Mouse (Mus musculus) limb, embryonic 15.5 days (tissue): ENCODE results near the gene Zbtb20. TPM values are rescaled to one million over a fixed set of nuclear protein-coding genes. Genes with fewer than 3 reads are reported as not detected.

Experiments
- ATAC-seq: fragments of 200-750 bp; cut with Nextera tagmentation; 2 replicates; pipeline ENCODE4 v1.8.0; 2017; ENCODE audit warnings: low read depth, moderate TSS enrichment; ENCODE audit not compliant: insufficient number of reproducible peaks, low FRiP score, low TSS enrichment
- H3K27ac ChIP-seq: fragments of 300-500 bp; sonication (generic); 2 replicates; pipeline ENCODE4 v1.5.1; 2015; ENCODE audit warnings: moderate library complexity, mild to moderate bottlenecking, inconsistent platforms
- H3K27me3 ChIP-seq: fragments of 300-500 bp; sonication (generic); 2 replicates; pipeline ENCODE4 v1.6.1; 2015; ENCODE audit warnings: inconsistent platforms
- H3K36me3 ChIP-seq: fragments of 300-500 bp; sonication (generic); 2 replicates; pipeline ENCODE4 v1.6.1; 2015; ENCODE audit warnings: inconsistent platforms
- H3K4me1 ChIP-seq: fragments of 300-500 bp; sonication (generic); 2 replicates; pipeline ENCODE4 v1.6.1; 2015; ENCODE audit warnings: inconsistent platforms
- H3K4me2 ChIP-seq: fragments of 300-500 bp; sonication (generic); 2 replicates; pipeline ENCODE4 v1.6.1; 2015; ENCODE audit warnings: mild to moderate bottlenecking, inconsistent platforms
- H3K4me3 ChIP-seq: fragments of 300-500 bp; sonication (generic); 2 replicates; pipeline ENCODE4 v1.5.1; 2015; ENCODE audit warnings: mild to moderate bottlenecking, inconsistent platforms
- H3K9ac ChIP-seq: fragments of 300-500 bp; sonication (generic); 2 replicates; pipeline ENCODE4 v1.6.1; 2015; ENCODE audit warnings: inconsistent platforms
- H3K9me3 ChIP-seq: fragments of 300-500 bp; sonication (generic); 2 replicates; pipeline ENCODE4 v1.6.1; 2016; ENCODE audit warnings: inconsistent platforms
- WGBS: fragments of 180-500 bp; shearing (Covaris S2); methylation state at CpG from one replicate; pipeline ENCODE4 v1.1.7; 2015; 5-methylcytosine and 5-hydroxymethylcytosine counted together
- polyA plus RNA-seq: library from polyadenylated mRNA; unstranded; fragments of >200 nt; fragmentation: Nextera tagmentation; extraction: Ambion mirVana; gene quantifications from 2 replicates; pipeline ENCODE4 v1.2.1, GENCODE M21; 2015

Gene Zbtb20
- polyA plus RNA-seq, 1 experiment from 2014 or later = 22.4 TPM

DNA sequence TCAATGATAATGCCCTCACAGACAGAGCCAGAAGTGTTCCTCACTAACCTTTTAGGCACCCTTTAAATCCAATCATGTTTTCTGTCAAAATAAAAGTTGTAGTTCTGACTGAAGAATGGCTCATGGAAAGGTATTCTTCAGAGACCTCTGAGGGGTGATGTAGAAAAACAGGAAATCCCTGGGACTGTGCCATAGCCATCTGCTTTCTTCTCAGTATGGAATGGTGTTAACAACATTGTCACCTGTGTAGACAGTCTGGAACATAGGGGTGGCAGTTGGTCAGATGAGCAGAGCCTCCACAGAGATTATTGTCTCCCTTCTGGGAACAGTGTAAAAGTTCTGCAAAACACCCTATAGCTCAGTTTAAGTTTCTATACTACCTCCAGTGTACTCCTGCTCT lies 732.4 kb downstream of the Zbtb20 start:
- Histone ChIP-seq H3K4me3 (no peak overlapping the region), H3K9me3 (no peaks in the 10 kb centered on the region), H3K36me3 (peaks cover 12% of the 10 kb centered on the region; the same call in 1 of the 2 replicates), H3K27me3 (no peaks in the 10 kb centered on the region), H3K9ac (no peak overlapping the region), H3K4me1 (peaks cover 7% of the 10 kb centered on the region; the same call in 1 of the 2 replicates), H3K4me2 (no peak overlapping the region), H3K27ac (no peak overlapping the region)
- no peak for ATAC-seq

DNA sequence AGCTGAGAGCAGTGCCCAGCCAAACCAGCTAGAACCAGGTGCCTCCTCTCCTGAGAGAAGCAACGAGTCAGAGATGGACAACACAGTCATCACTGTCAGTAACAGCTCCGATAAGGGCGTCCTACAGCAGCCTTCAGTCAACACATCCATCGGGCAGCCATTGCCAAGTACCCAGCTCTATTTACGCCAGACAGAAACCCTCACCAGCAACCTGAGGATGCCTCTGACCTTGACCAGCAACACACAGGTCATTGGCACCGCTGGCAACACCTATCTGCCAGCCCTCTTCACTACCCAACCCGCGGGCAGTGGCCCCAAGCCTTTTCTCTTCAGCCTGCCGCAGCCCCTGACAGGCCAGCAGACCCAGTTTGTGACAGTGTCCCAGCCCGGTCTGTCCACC lies 734.7 kb downstream of the Zbtb20 start:
- Histone ChIP-seq H3K4me3 (no peak overlapping the region), H3K4me2 (no peak overlapping the region), H3K4me1 (no peaks in the 10 kb centered on the region), H3K9ac (no peak overlapping the region), H3K27me3 (no peaks in the 10 kb centered on the region), H3K9me3 (no peaks in the 10 kb centered on the region), H3K36me3 (peaks cover 12% of the 10 kb centered on the region; the same call in 1 of the 2 replicates), H3K27ac (no peak overlapping the region)
- ATAC-seq = no peak
- 91% methylated on average over 10 of the region's 10 CpGs for WGBS

DNA sequence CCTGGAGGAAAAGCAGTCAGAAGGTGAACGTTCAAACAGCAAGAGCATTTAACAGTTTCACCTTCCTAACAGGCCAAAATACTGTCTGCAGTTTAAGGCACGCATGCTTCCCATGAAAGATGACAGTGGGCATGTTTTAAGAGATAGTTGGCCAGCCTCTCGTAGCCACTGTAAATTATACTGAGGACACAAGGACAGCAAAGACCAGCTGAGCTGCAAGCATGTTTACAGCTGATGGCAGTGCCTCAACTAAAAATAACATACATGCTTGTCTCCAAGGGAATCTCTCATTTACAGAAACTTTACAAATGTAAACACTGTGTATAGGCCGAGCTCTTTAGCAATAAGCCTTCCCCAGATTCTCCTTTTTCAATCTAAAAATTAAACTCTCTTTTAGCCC lies 740.7 kb downstream of the Zbtb20 start:
- no peak for ATAC-seq
- Histone ChIP-seq H3K36me3 (no peaks in the 10 kb centered on the region; the same call in 1 of the 2 replicates), H3K4me3 (no peak overlapping the region), H3K4me1 (no peaks in the 10 kb centered on the region; the same call in 1 of the 2 replicates), H3K4me2 (no peak overlapping the region), H3K27me3 (no peaks in the 10 kb centered on the region), H3K27ac (no peak overlapping the region), H3K9me3 (no peaks in the 10 kb centered on the region), H3K9ac (no peak overlapping the region)
- 69% methylated on average over 4 of the region's 4 CpGs for whole genome bisulfite sequencing

- no peak overlapping the region for H3K9ac ChIP-seq
- H3K36me3 ChIP-seq = no peaks in the 10 kb centered on the region; the same call in 1 of the 2 replicates
- H3K4me1 ChIP-seq = no peaks in the 10 kb centered on the region; the same call in 1 of the 2 replicates
- WGBS = 58% methylated on average over 6 of the region's 6 CpGs
- no peak overlapping the region for H3K4me3 ChIP-seq
- H3K27ac ChIP-seq = no peak overlapping the region
- H3K4me2 ChIP-seq = no peak overlapping the region
- no peaks in the 10 kb centered on the region for H3K9me3 ChIP-seq
- no peaks in the 10 kb centered on the region for H3K27me3 ChIP-seq
- ATAC-seq = no peak
Observed at GRCm38 (mm10) chr16:43617346-43617745, 741.7 kb downstream of the Zbtb20 start.

DNA sequence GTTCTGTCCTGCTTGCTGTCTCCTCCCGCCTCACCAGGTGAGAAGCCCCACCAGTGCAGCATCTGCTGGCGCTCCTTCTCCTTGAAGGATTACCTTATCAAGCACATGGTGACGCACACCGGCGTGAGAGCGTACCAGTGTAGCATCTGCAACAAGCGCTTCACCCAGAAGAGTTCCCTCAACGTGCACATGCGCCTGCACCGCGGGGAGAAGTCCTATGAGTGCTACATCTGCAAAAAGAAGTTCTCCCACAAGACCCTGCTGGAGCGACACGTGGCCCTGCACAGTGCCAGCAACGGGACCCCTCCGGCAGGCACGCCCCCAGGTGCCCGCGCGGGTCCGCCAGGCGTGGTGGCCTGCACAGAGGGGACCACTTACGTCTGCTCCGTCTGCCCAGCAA lies 742.6 kb downstream of the Zbtb20 start:
- no peaks in the 10 kb centered on the region for H3K27me3 ChIP-seq
- WGBS = 85% methylated on average over 23 of the region's 23 CpGs
- H3K4me1 ChIP-seq = peaks cover 4% of the 10 kb centered on the region; the same call in 1 of the 2 replicates
- H3K4me2 ChIP-seq = no peak overlapping the region
- no peak overlapping the region for H3K9ac ChIP-seq
- no peak for ATAC-seq
- H3K27ac ChIP-seq = no peak overlapping the region
- H3K4me3 ChIP-seq = no peak overlapping the region
- H3K36me3 ChIP-seq = no peaks in the 10 kb centered on the region; the same call in 1 of the 2 replicates
- no peaks in the 10 kb centered on the region for H3K9me3 ChIP-seq

GRCm38 (mm10) chr16:43619277-43619676 lies 743.6 kb downstream of the Zbtb20 start:
- no peaks in the 10 kb centered on the region; the same call in 1 of the 2 replicates for H3K36me3 ChIP-seq
- WGBS = 55% methylated on average over 6 of the region's 6 CpGs
- ATAC-seq = no peak
- H3K27me3 ChIP-seq = no peaks in the 10 kb centered on the region
- H3K4me2 ChIP-seq = no peak overlapping the region
- peaks cover 7% of the 10 kb centered on the region for H3K4me1 ChIP-seq
- no peak overlapping the region for H3K27ac ChIP-seq
- H3K9ac ChIP-seq = no peak overlapping the region
- no peaks in the 10 kb centered on the region for H3K9me3 ChIP-seq
- H3K4me3 ChIP-seq = no peak overlapping the region

DNA sequence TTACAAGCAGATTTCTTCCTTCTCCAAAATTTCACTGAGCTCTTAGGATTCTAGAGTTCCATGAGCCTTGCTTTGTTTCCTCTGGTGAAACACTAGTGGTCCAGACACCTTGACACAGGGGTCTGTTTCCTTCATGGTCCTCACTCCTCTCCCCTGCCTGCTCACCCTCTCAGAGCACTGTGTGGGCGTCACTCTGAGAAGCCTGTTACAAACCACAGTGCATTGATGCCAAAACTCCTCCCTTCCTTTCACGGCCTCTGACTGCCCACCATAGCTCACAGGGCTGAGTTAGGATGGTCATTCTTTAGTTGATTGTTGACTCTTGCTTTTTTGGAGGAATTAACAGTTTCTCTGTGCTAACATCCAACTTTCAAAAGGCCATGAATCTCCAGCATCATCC lies 744.7 kb downstream of the Zbtb20 start:
- 39% methylated on average over 2 of the region's 2 CpGs for WGBS
- Histone ChIP-seq H3K4me3 (no peak overlapping the region), H3K27ac (no peak overlapping the region), H3K27me3 (no peaks in the 10 kb centered on the region), H3K9me3 (no peaks in the 10 kb centered on the region), H3K9ac (no peak overlapping the region), H3K36me3 (no peaks in the 10 kb centered on the region; the same call in 1 of the 2 replicates), H3K4me1 (peaks cover 8% of the 10 kb centered on the region), H3K4me2 (no peak overlapping the region)
- ATAC-seq = no peak

GRCm38 (mm10) chr16:43623315-43624000 lies 747.8 kb downstream of the Zbtb20 start:
- Histone ChIP-seq H3K9me3 (no peaks in the 10 kb centered on the region), H3K27ac (no peak overlapping the region), H3K36me3 (no peaks in the 10 kb centered on the region; the same call in 1 of the 2 replicates), H3K4me2 (no peak overlapping the region), H3K4me3 (no peak overlapping the region), H3K9ac (no peak overlapping the region), H3K27me3 (no peaks in the 10 kb centered on the region), H3K4me1 (peaks cover 11% of the 10 kb centered on the region)
- no peak for ATAC-seq
- WGBS = 81% methylated on average over 5 of the region's 5 CpGs

GRCm38 (mm10) chr16:43624876-43625275 lies 749.2 kb downstream of the Zbtb20 start:
- no peaks in the 10 kb centered on the region for H3K36me3 ChIP-seq
- H3K9ac ChIP-seq = no peak overlapping the region
- H3K4me3 ChIP-seq = no peak overlapping the region
- H3K9me3 ChIP-seq = no peaks in the 10 kb centered on the region
- H3K27ac ChIP-seq = no peak overlapping the region
- H3K4me2 ChIP-seq = no peak overlapping the region
- no peaks in the 10 kb centered on the region for H3K27me3 ChIP-seq
- no peak for ATAC-seq
- peaks cover 11% of the 10 kb centered on the region for H3K4me1 ChIP-seq
- WGBS = 49% methylated on average over 4 of the region's 4 CpGs

- 52% methylated on average over 2 of the region's 2 CpGs for WGBS
- H3K9ac ChIP-seq = no peak overlapping the region
- H3K36me3 ChIP-seq = no peaks in the 10 kb centered on the region
- H3K4me3 ChIP-seq = no peak overlapping the region
- H3K4me1 ChIP-seq = peaks cover 11% of the 10 kb centered on the region
- ATAC-seq = no peak
- H3K4me2 ChIP-seq = no peak overlapping the region
- no peaks in the 10 kb centered on the region for H3K27me3 ChIP-seq
- H3K9me3 ChIP-seq = no peaks in the 10 kb centered on the region
- H3K27ac ChIP-seq = peak overlapping the region; percentile 27; the same call in 1 of the 2 replicates
Observed at GRCm38 (mm10) chr16:43625289-43625688, 749.6 kb downstream of the Zbtb20 start.

- Histone ChIP-seq H3K9ac (no peak overlapping the region), H3K9me3 (no peaks in the 10 kb centered on the region), H3K4me3 (no peak overlapping the region), H3K27me3 (no peaks in the 10 kb centered on the region), H3K4me2 (no peak overlapping the region), H3K36me3 (no peaks in the 10 kb centered on the region), H3K4me1 (peaks cover 11% of the 10 kb centered on the region), H3K27ac (no peak overlapping the region)
- WGBS = 92% methylated on average over 5 of the region's 5 CpGs
- no peak for ATAC-seq
Observed at GRCm38 (mm10) chr16:43625956-43626355, 750.3 kb downstream of the Zbtb20 start.

GRCm38 (mm10) chr16:43628662-43629061 lies 753.0 kb downstream of the Zbtb20 start:
- no peak overlapping the region for H3K9ac ChIP-seq
- no peaks in the 10 kb centered on the region for H3K9me3 ChIP-seq
- no peak for ATAC-seq
- H3K4me3 ChIP-seq = no peak overlapping the region
- peaks cover 8% of the 10 kb centered on the region for H3K4me1 ChIP-seq
- no peaks in the 10 kb centered on the region for H3K27me3 ChIP-seq
- H3K36me3 ChIP-seq = no peaks in the 10 kb centered on the region
- no peak overlapping the region for H3K4me2 ChIP-seq
- WGBS = 76% methylated on average over 5 of the region's 5 CpGs
- H3K27ac ChIP-seq = no peak overlapping the region
